Mouse (Mus musculus): ENCODE data around the gene Hapln2.

The Hapln2 gene

DNA sequence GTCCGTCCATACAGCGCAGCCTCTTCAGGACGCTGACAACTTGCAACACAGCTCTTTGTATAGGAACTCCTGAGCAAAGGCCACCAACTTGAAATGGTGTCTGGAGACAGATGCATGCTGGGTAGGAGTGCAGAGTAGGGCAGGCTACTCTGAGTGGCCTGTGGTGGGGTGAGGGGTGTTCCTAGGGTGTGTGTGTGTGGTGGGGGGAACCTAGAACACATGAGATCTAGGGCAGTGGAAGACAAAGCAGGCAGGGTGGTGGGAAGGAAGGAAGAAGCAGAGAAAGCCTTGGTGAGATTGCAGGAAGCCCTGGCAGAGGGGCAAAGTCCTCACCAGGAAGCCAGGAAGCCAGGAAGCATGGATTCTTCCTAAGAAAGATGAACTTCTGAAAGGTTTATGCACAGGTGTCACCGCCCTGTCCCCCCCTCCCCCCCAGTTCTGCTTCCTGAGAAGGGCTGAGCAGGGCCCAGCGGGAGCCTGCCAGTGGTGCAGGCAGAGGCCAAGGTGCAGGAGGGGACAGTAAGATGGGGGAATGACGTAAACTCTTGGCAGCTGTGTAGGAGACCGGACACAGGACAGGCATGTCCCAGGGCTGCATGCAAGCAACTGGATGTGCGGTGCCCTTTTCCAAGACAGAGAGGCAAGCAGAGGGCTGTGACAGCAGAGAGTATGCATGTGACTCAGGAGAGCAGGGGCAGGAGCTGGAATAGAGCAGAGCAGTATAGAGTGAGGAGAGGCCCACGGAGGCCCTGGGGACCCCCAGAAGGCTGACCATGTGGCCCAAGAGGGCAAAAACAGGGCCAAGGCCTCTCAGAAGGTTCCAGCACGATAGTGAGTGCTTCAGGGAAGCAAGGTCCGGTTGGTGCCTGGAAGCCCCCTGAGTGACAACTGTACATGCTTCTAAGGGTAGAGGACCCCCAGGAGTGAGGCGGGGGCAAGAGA is 45.2 kb downstream of the Hapln2 start:
- no peak for DNase-seq (ENCODE audit: extremely low spot score, low read depth, low spot score)

GRCm38 (mm10) chr3:87981214-87981760 is 46.1 kb downstream of the Hapln2 start:
- no peak for DNase-seq (ENCODE audit: extremely low spot score, low read depth, low spot score)

DNA sequence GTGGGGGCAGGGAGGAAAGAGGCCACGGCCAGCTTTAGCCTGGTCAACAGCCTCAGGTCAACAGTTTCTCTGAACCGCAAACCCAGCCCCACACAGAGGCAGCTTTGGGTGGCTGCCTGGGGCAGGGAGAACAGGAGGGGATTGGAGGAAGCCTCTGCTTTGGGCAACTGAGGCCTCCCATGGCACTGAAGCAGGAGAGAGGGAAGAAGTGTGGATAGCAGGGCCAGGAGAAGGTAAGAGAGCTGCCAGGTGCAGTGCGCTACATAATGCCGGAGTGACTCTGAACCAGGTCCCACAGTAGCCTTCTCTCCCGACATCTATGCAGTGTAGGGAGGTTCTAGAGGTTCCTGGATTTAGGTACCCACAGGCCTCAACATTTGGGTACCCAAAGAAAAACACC is 46.7 kb downstream of the Hapln2 start:
- DNase-seq (ENCODE audit: extremely low spot score, low read depth, low spot score), result no peak

DNA sequence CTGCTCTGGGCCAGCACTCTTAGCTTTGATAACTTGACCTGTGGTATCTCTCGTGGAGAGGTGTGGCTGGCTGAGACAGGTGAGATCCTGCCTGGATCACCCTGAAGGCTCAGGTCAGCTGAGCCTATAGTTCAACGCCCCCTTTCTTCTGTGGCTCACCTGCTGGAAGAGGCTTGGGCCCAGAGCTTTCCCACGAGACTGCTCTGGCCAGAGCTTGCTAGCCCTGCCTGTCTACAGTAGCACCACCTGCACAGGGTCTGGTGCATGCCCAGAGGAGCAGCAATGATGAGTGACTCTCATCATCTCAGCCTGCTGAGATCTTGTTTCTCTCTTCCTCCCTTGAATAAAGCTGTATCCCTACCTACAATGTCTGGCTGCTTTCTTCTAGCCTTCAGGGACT is 47.3 kb downstream of the Hapln2 start:
- no peak for DNase-seq (ENCODE audit: extremely low spot score, low read depth, low spot score)

DNA sequence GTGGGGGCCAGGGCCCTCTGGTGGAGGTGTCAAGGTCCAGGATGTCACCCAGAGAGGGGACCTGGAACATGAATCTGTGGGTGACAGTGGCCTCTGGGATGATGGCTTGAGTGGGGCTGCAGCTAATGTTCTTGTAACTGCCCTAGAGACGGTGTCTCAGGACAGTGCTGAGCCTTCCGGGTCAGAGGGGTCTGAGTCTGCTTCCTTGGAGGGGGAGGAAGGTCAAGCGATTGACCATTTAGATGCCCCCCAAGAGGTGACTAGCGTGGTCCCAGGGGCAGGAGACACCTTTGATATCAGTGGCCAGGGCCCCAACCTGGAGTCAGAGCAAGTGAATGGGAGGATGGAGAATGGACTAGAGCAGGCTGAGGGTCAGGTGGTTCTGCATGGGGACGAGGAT is 47.9 kb downstream of the Hapln2 start:
- no peak for DNase-seq (ENCODE audit: extremely low spot score, low read depth, low spot score)

- DNase-seq (ENCODE audit: extremely low spot score, low read depth, low spot score), result no peak
Measured at GRCm38 (mm10) chr3:87974381-87974987, 52.9 kb downstream of the Hapln2 start.

GRCm38 (mm10) chr3:87973593-87974380 is 53.6 kb downstream of the Hapln2 start:
- no peak for DNase-seq (ENCODE audit: extremely low spot score, low read depth, low spot score)

DNA sequence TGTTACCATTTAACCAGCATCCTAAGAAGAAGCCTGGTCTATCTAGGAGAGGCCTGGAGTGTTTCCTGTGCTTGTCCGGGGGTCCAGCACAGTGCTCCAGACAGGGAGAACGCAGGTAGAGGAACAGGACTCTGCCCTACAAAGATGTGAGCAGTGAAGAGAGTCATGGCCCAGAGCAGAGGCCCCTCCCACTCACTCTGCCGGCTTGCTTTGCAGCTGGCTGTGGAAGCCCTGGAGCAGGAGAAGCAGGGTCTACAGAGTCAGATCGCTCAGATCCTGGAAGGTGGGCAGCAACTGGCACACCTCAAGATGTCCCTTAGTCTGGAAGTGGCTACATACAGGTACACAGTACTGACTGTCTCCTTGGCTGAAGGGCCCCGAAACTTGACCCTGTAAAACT is 54.6 kb downstream of the Hapln2 start:
- no peak for DNase-seq (ENCODE audit: extremely low spot score, low read depth, low spot score)

DNA sequence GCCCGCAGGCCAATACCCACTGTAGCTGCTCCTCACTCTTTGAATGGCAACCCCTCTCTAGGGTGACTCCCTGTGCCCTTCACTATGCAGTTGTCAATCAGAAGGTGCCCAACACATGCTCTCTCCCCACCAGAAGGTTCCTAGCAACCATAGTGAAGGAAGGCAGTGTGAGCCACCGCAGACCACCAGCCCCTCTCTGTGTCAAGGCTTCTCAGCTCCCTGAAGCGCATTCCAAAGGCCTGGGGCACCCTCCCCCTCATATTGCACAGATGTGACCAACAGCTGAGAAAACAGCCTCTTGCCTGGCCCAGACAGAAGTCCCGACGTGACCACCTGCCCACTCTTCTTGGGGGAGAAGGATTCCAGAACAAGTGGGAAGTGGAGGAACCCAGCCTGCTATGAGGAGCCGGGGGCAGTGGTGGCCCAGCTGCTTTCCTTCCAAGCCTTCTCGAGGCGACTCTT is 55.1 kb downstream of the Hapln2 start:
- DNase-seq (ENCODE audit: extremely low spot score, low read depth, low spot score), result no peak
